Mouse (Mus musculus) hindbrain, embryonic 13.5 days (tissue): ENCODE results near the gene Rad51b. TPM values are rescaled to one million over a fixed set of nuclear protein-coding genes. Genes with fewer than 3 reads are reported as not detected.

Experiments
- ATAC-seq: fragments of 200-750 bp; cut with Nextera tagmentation; 2 replicates; pipeline ENCODE4 v1.8.0; 2017; ENCODE audit warnings: moderate TSS enrichment; ENCODE audit not compliant: low FRiP score
- H3K27ac ChIP-seq: fragments of 300-500 bp; sonication (generic); 2 replicates; pipeline ENCODE4 v1.5.1; 2015; ENCODE audit warnings: inconsistent platforms, mild to moderate bottlenecking, moderate library complexity
- H3K27me3 ChIP-seq: fragments of 300-500 bp; sonication (generic); 2 replicates; pipeline ENCODE4 v1.6.1; 2015; ENCODE audit warnings: mild to moderate bottlenecking, inconsistent platforms
- H3K36me3 ChIP-seq: fragments of 300-500 bp; sonication (generic); 2 replicates; pipeline ENCODE4 v1.6.1; 2015; ENCODE audit warnings: mild to moderate bottlenecking, inconsistent platforms
- H3K4me1 ChIP-seq: fragments of 300-500 bp; sonication (generic); replicated peaks from 2 replicates; pipeline ENCODE4 v1.6.1; 2015; ENCODE audit warnings: inconsistent platforms
- H3K4me2 ChIP-seq: fragments of 300-500 bp; sonication (generic); 2 replicates; pipeline ENCODE4 v1.6.1; 2015; ENCODE audit warnings: inconsistent platforms, mild to moderate bottlenecking, moderate library complexity
- H3K4me3 ChIP-seq: fragments of 300-500 bp; sonication (generic); 2 replicates; pipeline ENCODE4 v1.5.1; 2015; ENCODE audit warnings: mild to moderate bottlenecking, inconsistent platforms
- H3K9ac ChIP-seq: fragments of 300-500 bp; sonication (generic); 2 replicates; pipeline ENCODE4 v1.6.1; 2015; ENCODE audit warnings: mild to moderate bottlenecking, inconsistent platforms
- H3K9me3 ChIP-seq: fragments of 300-500 bp; sonication (generic); 2 replicates; pipeline ENCODE4 v1.6.1; 2016; ENCODE audit warnings: inconsistent platforms
- WGBS: fragments of 180-500 bp; shearing (Covaris S2); methylation state at CpG from one replicate; pipeline ENCODE4 v1.1.7; 2015; 5-methylcytosine and 5-hydroxymethylcytosine counted together
- polyA plus RNA-seq: library from polyadenylated mRNA; unstranded; fragments of >200 nt; fragmentation: Nextera tagmentation; extraction: Ambion mirVana; gene quantifications from 2 replicates; pipeline ENCODE4 v1.2.1, GENCODE M21; 2015

Rad51b gene
- polyA plus RNA-seq, 1 experiment from 2014 or later: 2.4 TPM

DNA sequence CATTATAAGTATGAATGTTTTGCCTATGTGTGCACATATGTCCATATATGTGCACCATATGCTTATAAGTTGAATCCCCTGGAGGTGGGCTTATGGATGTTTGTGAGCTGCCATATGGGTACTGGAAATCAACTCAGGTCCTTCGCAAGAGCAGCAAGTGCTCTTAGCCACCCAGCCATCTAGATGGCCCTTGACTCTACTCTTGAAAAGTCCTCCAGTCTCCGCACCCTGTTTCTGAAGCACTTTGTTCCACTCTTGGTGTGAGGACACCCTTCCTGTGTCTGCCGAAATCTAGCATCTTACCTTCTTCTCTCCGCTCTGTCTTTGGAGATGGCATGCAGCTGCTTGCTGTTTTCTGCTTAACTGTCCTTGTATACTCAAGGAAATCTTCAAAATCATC, 291.7 kb downstream of the Rad51b start:
- H3K9ac ChIP-seq: no peak overlapping the region
- H3K36me3 ChIP-seq: no peaks in the 10 kb centered on the region
- ATAC-seq: no peak
- H3K27me3 ChIP-seq: no peaks in the 10 kb centered on the region
- 98% methylated on average over 4 of the region's 4 CpGs for WGBS
- no peaks in the 10 kb centered on the region for H3K4me1 ChIP-seq
- H3K27ac ChIP-seq: no peak overlapping the region
- no peak overlapping the region for H3K4me2 ChIP-seq
- no peaks in the 10 kb centered on the region for H3K9me3 ChIP-seq
- H3K4me3 ChIP-seq: no peak overlapping the region

DNA sequence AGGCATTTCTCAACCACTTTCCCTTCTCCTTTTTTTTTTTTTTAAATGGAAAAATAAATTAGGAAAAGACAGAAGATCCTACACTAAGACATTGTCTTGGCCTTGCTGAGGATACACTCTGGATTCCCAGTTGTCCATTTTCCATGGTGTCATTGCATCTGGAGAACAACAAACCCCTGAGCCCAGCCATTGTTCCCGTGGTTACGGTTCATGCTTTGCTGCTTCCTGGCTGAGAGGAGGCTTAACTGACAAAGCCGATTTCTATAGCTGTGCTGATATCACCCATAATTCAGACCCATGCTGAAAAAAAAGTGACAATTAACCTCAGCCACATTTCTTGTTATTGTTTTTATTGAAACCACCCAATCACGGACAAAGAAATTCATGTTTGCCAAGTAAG, 295.1 kb downstream of the Rad51b start:
- H3K9me3 ChIP-seq: no peaks in the 10 kb centered on the region
- H3K27ac ChIP-seq: no peak overlapping the region
- H3K4me3 ChIP-seq: no peak overlapping the region
- no peaks in the 10 kb centered on the region for H3K27me3 ChIP-seq
- no peaks in the 10 kb centered on the region for H3K4me1 ChIP-seq
- no peaks in the 10 kb centered on the region for H3K36me3 ChIP-seq
- H3K9ac ChIP-seq: no peak overlapping the region
- no peak overlapping the region for H3K4me2 ChIP-seq
- 30% methylated on average over 4 of the region's 4 CpGs for WGBS
- no peak for ATAC-seq

DNA sequence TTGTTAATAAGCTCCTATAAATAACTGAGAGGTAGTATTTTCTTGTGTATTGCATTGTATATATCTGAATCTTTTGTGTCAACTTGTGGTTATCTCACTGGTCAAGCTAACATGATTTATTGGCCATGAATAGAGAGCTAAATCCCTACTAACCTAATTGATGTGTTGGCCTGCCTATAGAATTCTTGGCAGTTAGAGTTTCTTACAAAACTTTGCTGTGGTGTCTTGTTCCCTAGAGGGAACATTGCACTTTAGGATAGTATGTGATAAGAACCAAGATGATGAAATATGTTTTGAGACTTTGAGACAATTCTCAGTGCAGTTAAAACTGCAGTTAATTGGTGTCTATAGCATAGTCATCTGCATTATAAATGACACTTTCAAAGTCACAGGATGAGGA, 299.8 kb downstream of the Rad51b start:
- no peak overlapping the region for H3K9ac ChIP-seq
- no peaks in the 10 kb centered on the region; the same call in 1 of the 2 replicates for H3K4me1 ChIP-seq
- no peaks in the 10 kb centered on the region for H3K27me3 ChIP-seq
- H3K4me3 ChIP-seq: no peak overlapping the region
- H3K4me2 ChIP-seq: no peak overlapping the region
- ATAC-seq: no peak
- H3K9me3 ChIP-seq: no peaks in the 10 kb centered on the region
- no peaks in the 10 kb centered on the region for H3K36me3 ChIP-seq
- no peak overlapping the region for H3K27ac ChIP-seq

DNA sequence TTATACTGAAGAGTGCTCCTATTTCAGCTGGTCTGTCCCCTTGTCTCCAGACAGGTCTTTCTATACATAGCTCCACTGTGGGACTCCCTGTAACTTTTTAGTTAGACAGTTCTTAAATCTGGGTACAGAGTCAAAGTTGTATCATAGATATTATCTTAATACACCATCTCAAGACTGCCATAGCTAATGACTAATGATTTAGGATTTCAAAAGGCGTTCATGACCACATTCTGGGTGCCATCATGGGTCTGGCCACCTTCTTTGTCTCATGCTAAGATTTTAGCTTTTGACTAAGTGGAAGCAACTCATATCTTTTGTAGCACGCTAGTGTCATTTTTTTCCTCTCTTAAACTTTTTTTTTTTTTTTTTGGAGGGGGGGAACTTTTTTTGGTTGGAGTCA, 300.3 kb downstream of the Rad51b start:
- ATAC-seq: no peak
- H3K36me3 ChIP-seq: no peaks in the 10 kb centered on the region
- no peak overlapping the region for H3K4me2 ChIP-seq
- no peaks in the 10 kb centered on the region for H3K9me3 ChIP-seq
- no peaks in the 10 kb centered on the region; the same call in 1 of the 2 replicates for H3K4me1 ChIP-seq
- H3K4me3 ChIP-seq: no peak overlapping the region
- no peaks in the 10 kb centered on the region for H3K27me3 ChIP-seq
- no peak overlapping the region for H3K9ac ChIP-seq
- WGBS: 93% methylated on average over 2 of the region's 2 CpGs
- H3K27ac ChIP-seq: no peak overlapping the region

DNA sequence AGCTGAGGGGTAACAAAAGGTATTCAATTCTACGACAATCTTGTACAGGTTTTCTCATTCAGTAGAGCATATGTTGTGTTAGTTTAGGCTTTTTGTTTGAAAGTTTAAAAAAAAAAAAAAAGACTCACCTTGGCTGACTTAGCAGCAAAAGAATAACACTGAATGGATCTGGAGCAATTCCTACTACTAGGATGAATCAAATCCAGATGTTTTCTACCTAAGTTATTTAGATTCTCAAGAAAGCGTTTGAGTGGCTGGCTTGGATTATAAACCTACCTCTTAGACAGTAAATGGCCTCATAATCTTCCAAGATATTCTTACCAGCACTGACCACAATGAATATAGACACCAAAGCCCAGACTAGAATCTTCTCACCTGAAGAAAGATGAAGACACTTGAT, 300.7 kb downstream of the Rad51b start:
- 89% methylated on average over 2 of the region's 2 CpGs for WGBS
- H3K4me1 ChIP-seq: no peaks in the 10 kb centered on the region; the same call in 1 of the 2 replicates
- no peaks in the 10 kb centered on the region for H3K9me3 ChIP-seq
- no peaks in the 10 kb centered on the region for H3K36me3 ChIP-seq
- no peak for ATAC-seq
- no peak overlapping the region for H3K27ac ChIP-seq
- H3K4me2 ChIP-seq: no peak overlapping the region
- no peak overlapping the region for H3K4me3 ChIP-seq
- no peak overlapping the region for H3K9ac ChIP-seq
- no peaks in the 10 kb centered on the region for H3K27me3 ChIP-seq

DNA sequence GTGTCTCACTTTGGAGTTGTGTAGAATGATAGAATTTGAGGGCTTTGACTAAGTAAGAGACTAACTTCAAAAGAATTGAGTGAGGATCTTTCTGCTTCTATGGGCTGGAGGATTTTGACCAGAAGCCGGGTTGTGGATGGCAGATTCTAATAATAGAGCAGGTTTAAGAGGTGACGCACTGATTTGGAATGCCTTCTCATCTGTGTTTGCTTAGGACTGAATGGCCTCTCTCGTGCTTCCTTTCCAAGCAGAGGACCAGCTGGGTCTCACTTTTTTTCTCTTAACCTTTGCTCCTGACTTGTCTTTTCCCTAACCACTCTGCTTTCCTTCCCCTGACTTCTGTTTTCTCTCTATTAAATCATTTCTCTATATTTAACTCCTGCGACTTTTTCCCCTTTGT, 301.4 kb downstream of the Rad51b start:
- H3K36me3 ChIP-seq: no peaks in the 10 kb centered on the region
- no peak overlapping the region for H3K27ac ChIP-seq
- ATAC-seq: no peak
- no peak overlapping the region for H3K4me3 ChIP-seq
- H3K9ac ChIP-seq: no peak overlapping the region
- no peaks in the 10 kb centered on the region for H3K9me3 ChIP-seq
- no peaks in the 10 kb centered on the region; the same call in 1 of the 2 replicates for H3K4me1 ChIP-seq
- H3K27me3 ChIP-seq: no peaks in the 10 kb centered on the region
- WGBS: 54% methylated on average over 4 of the region's 4 CpGs
- no peak overlapping the region for H3K4me2 ChIP-seq

DNA sequence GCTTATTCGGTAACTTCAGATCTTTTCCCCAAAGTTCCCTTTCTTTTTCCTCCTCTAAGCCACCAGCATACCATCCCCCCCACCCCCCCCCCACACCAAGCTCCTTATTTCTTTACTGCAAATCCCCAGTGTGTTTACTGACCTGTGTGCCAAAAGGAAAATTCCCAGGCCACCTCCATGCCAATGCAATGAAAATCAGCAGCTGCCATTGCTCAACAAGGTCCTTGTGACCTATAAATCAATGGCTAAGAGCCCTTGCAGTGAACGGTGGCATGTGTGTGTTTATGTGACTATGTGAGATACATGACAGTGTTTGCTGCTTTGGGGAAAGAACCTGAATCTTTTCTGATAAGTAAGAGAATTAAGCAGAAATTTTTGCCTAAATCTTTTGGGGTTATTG, 301.8 kb downstream of the Rad51b start:
- no peak for ATAC-seq
- no peak overlapping the region for H3K9ac ChIP-seq

DNA sequence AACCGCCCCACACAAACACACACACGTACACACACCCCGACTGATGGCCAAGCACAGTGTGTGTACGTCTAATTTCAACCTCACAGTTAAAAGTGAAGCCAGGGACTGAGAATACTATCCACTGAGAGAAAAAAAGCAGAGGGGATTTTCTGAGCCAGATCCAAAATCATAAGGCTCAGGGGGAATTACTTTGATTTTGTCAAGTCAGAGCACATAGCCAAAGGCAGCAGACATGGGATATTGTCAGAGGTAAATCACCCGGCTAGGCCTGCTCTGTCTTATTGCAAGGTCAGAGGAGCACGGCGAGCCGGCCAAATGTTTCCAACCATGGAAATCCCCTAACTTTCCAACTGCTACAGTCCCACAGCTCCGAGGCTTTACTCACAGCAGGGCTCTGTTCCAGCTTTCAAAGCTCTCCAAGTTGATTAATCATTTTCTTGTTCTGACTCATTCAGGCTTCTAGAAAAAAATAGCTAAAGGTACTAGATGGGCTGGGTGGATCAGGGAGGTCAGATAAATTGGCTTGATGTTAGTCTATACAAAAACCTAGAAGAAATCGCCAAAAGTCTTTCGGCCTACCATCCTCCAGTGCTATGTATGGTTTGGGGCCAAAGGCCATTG, 303.2 kb downstream of the Rad51b start:
- no peaks in the 10 kb centered on the region for H3K9me3 ChIP-seq
- WGBS: 41% methylated on average over 11 of the region's 11 CpGs
- H3K36me3 ChIP-seq: no peaks in the 10 kb centered on the region
- H3K4me3 ChIP-seq: no peak overlapping the region
- H3K27ac ChIP-seq: peak overlapping the region; percentile 32; the same call in 1 of the 2 replicates
- H3K4me2 ChIP-seq: no peak overlapping the region
- H3K9ac ChIP-seq: no peak overlapping the region
- H3K27me3 ChIP-seq: no peaks in the 10 kb centered on the region
- ATAC-seq: no peak
- no peaks in the 10 kb centered on the region; the same call in 1 of the 2 replicates for H3K4me1 ChIP-seq

More for the DNA sequence above, 301.8 kb downstream of the Rad51b start:
- H3K4me1 ChIP-seq: no peaks in the 10 kb centered on the region; the same call in 1 of the 2 replicates
- H3K27ac ChIP-seq: no peak overlapping the region
- no peak overlapping the region for H3K4me3 ChIP-seq
- no peaks in the 10 kb centered on the region for H3K27me3 ChIP-seq
- no peaks in the 10 kb centered on the region for H3K36me3 ChIP-seq
- H3K9me3 ChIP-seq: no peaks in the 10 kb centered on the region
- whole genome bisulfite sequencing: 61% methylated on average over 2 of the region's 2 CpGs
- no peak overlapping the region for H3K4me2 ChIP-seq

DNA sequence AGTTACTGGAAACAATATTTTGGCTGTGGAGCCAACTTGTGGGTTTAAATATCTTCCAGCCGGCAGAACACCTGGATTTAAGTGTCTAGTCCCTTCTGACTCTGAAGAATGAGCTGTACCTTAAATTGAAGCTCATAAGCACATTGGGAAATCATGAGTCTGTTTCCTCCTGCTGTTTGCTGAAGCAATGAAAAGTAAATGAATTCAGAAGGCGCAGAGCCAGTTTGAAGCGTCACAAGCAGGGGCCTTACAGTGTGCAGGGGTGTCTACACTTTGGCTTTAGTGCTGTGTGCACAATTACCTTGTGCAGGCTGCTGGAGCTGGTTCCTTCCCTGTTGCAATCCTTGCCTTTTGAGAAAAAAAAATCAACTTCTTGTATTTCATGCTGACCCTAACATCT, 305.6 kb downstream of the Rad51b start:
- Histone ChIP-seq H3K9ac (no peak overlapping the region), H3K27ac (no peak overlapping the region), H3K36me3 (no peaks in the 10 kb centered on the region), H3K27me3 (peaks cover 6% of the 10 kb centered on the region; the same call in 1 of the 2 replicates), H3K4me2 (no peak overlapping the region), H3K4me3 (no peak overlapping the region), H3K9me3 (no peaks in the 10 kb centered on the region), H3K4me1 (no peaks in the 10 kb centered on the region; the same call in 1 of the 2 replicates)
- 84% methylated on average over 3 of the region's 3 CpGs for WGBS
- no peak for ATAC-seq

DNA sequence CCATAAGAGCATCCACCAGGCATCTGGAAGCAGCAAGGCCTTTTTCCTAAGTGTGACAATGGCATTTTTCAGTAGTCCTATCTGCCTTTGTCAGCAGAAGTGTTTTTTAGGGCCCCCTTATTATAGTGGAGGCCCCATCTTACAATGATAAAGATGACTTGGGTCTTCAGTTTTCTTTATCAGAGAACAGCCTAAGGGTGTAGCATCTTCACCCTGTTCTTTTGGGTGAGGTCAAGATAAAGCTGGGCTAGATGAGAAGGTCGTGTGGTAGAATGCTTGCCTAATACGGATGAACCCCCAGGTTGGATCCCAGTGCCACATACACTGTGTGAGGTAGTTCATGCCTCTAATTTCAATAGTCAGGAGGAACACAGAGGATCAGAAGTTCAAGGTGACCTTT, 307.8 kb downstream of the Rad51b start:
- Histone ChIP-seq H3K9me3 (no peaks in the 10 kb centered on the region), H3K9ac (no peak overlapping the region), H3K36me3 (no peaks in the 10 kb centered on the region), H3K4me1 (peaks cover 8% of the 10 kb centered on the region; the same call in 1 of the 2 replicates), H3K27me3 (peaks cover 7% of the 10 kb centered on the region; the same call in 1 of the 2 replicates), H3K4me3 (no peak overlapping the region), H3K4me2 (no peak overlapping the region), H3K27ac (no peak overlapping the region)
- 92% methylated on average over 2 of the region's 2 CpGs for WGBS
- no peak for ATAC-seq

DNA sequence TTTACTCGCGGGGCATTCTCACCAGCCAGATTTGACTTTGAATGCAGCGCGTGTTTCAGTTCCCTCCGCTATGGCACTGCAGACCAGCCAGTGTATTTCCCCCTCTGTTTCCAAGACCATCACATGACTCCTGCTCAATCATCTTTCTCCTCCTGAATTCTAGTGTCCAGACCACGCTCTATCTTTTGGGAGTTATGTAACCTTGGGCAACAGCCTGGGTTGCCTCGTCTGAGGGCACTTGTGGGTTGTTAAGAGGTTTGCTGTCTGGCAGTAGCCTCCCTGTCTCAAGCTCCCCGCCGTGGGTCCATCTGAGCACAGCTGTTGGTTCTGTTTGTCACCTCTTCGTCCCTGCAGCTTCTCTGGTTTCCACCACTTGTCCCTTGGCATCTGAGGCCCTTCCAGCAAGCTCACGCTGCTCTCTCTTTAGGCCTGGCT, 309.1 kb downstream of the Rad51b start:
- Histone ChIP-seq H3K4me1 (peaks cover 18% of the 10 kb centered on the region; the same call in 1 of the 2 replicates), H3K27ac (no peak overlapping the region), H3K4me2 (no peak overlapping the region), H3K9me3 (no peaks in the 10 kb centered on the region), H3K36me3 (no peaks in the 10 kb centered on the region), H3K27me3 (peaks cover 18% of the 10 kb centered on the region), H3K9ac (no peak overlapping the region), H3K4me3 (no peak overlapping the region)
- 92% methylated on average over 11 of the region's 11 CpGs for WGBS
- ATAC-seq: no peak

DNA sequence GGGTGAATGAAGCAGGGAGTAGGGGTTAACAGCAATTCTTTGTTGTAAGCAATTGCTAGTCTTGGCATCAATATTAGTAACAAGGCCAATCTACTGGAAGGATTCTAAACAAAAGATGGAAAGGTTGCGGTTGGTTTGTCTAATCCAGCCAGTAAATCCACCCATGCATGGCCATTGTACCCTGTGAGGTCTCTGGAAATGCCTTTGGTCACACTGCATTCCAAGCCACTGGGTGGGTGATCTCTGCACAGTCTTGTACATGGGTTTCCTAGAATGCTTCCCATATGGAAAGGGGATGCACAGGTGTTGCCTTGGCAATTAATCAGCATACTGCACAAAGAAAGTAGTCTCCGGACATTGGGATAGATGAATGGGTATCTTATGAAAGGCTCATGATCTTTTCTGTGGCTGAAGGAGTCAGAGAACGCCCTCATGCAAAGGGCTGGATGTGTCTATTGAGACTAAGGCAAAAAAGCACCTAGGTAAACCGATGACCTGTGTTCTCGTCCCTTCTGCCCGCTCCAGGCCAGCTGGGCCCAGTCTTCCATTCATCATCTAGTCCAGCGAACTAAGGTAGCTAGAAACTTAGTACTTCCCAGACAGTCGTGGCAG, 312.4 kb downstream of the Rad51b start:
- H3K4me2 ChIP-seq: no peak overlapping the region
- H3K4me3 ChIP-seq: no peak overlapping the region
- no peak for ATAC-seq
- peaks cover 29% of the 10 kb centered on the region for H3K4me1 ChIP-seq
- no peaks in the 10 kb centered on the region for H3K36me3 ChIP-seq
- no peaks in the 10 kb centered on the region for H3K9me3 ChIP-seq
- peaks cover 26% of the 10 kb centered on the region for H3K27me3 ChIP-seq
- H3K27ac ChIP-seq: no peak overlapping the region
- no peak overlapping the region for H3K9ac ChIP-seq
- 28% methylated on average over 8 of the region's 8 CpGs for WGBS

DNA sequence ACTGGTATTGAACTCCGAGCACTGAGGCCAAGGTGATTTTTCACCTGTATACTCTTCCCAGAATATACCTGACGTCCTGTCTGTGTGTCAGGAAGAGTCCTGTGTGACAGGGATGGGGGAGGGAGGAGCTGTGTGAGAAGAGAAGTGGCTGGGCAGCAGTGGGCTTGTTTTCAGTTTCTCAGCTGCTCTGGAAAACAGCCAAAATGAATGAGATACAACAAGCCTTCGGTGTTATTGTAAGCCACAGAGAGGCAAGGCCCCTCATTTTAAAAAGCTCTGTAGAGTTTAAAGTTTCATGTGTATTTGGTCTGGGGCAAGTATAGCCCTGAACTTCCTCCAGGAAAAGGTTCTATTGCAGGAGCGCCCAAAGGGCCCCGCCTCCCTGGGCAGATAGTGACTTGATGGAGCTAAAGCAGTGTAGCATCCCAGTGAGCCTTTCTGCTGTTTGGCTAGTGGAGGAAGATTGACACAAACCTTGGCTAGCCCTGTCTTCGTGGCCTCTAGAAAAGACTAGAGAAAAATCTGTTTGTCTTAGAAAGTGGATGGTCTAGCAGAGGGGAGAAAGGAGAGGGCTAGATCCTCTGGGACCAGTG, 313.5 kb downstream of the Rad51b start:
- WGBS: 65% methylated on average over 6 of the region's 6 CpGs
- ATAC-seq: no peak
- Histone ChIP-seq H3K4me1 (peaks cover 29% of the 10 kb centered on the region), H3K4me2 (no peak overlapping the region), H3K36me3 (no peaks in the 10 kb centered on the region), H3K4me3 (no peak overlapping the region), H3K9me3 (no peaks in the 10 kb centered on the region), H3K9ac (no peak overlapping the region), H3K27ac (no peak overlapping the region), H3K27me3 (peaks cover 26% of the 10 kb centered on the region)
